Mouse (Mus musculus): ENCODE data around the gene Tm4sf5.
A peak's percentile ranks its signal among the peaks of the same experiment; 100 is the strongest.

DNA sequence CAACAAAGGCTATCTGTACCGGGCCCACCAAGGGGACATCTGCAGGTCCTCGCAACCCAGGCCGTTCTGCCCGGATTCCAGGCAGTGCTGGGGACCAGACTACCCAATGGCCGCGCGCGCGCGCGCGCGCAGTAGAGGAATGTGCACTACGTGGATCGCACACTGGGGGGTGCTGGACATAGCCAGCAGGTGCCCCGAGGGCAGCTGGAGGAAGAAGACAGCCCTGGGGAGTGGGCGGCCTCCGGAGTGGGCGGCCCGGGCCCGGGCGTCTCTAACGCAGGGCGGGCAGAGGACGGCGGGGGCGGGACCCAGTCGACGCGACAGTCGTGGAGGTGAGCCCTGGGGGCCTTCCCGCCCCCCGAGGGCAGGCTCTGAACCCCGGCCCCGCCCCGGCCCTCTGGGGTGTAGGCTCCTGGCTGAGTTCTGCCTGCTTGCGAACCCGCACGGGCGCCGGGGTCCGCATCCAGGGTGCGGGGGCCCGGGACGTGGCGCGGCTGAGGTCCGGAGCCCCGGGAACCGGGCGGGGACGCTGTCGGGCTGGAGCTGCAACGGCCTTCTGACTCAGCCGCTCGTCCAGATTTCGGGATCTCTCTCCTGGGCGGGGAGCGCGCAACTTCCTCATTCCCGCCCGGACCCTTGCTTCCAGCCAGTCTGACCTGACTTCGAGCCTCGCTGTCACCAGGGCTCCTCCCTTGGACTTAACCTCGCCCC, 35.0 kb downstream of the Tm4sf5 start, which contains the start of gene Pld2:
- TF ChIP-seq CTCF (conservative IDR thresholded peaks at IDR 0.05; ENCODE audit: insufficient read depth, insufficient read length, low read depth, low read length) (peak; percentile 72), POLR2A (IDR thresholded peaks at IDR 0.05; ENCODE audit: low read depth, low read length) (no peak)

Measured in kidney, adult 2 months (tissue).